Mouse (Mus musculus): ENCODE data around the gene Copb1.

Copb1 gene

GRCm38 (mm10) chr7:114169381-114169780, 85.1 kb downstream of the Copb1 start:
- no peak for DNase-seq (ENCODE audit: low spot score in 2 of 2)
